Mouse (Mus musculus): Measurements from ENCODE around the gene Shb.

DNA sequence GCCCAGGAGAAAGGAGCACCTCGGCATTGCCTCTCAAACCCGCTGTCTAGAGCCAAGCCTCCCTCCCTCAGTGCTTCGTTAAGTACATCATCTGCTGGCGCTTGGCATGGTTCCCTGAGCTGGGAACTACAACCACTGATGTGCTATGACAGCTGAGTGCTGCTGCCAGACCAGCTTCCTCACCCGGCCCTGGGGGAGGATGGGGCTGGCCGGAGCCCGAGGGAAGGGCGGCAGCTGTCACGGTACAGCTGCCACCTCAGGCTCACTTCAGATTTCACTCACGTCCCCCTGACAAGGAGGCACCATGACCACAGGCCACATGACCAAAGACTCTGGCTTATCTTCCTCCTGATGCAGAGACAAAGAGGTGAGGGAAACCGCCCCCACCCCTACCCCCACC lies 59.1 kb downstream of the Shb start:
- TF ChIP-seq POLR2A (IDR thresholded peaks at IDR 0.05; ENCODE audit: insufficient read length, low read depth) (peak; percentile 16), USF1 (IDR thresholded peaks at IDR 0.05; ENCODE audit: low read depth) (peak; percentile 84), E2F4 (IDR thresholded peaks at IDR 0.05; ENCODE audit: insufficient read depth) (no peak), MYOG (IDR thresholded peaks at IDR 0.05; ENCODE audit: control insufficient read depth in 1 of 3, insufficient read depth in 1 of 3, insufficient read length in 2 of 3, low read depth in 2 of 3) (peak; percentile 95 to 100 (median 98)), SRF (IDR thresholded peaks at IDR 0.05; ENCODE audit: control insufficient read depth, insufficient read length, low read depth) (no peak), MYOD1 (IDR thresholded peaks at IDR 0.05; ENCODE audit: control insufficient read depth in 1 of 3, insufficient read length in 2 of 3, low read depth in 2 of 3) (peak; percentile 98 to 100 (median 100)), MAX (IDR thresholded peaks at IDR 0.05; ENCODE audit: low read depth) (no peak), TCF12 (IDR thresholded peaks at IDR 0.05; ENCODE audit: insufficient read depth, poor library complexity, severe bottlenecking) (peak; percentile 96), POLR2AphosphoS2 (IDR thresholded peaks at IDR 0.05; ENCODE audit: insufficient read length, low read depth) (peak; percentile 19)

All from myocyte (in vitro differentiated cells).